Comparison of ENCODE assay signal across 26 mouse cellular contexts in genomic region chr14:74986527-74986926, GRCm38 (mm10). TPM values are rescaled to one million over a fixed set of nuclear protein-coding genes. Genes with fewer than 3 reads are reported as not detected.
"Had no signal": no experiment of that assay in that cellular context is flagged by ENCODE, and none has a peak within 500 bp of the region (broad histone marks: within the 10 kb centered on the region; RNA-seq: fewer than 3 reads in every experiment).

No protein-coding gene starts in this region.

- H3K9ac ChIP-seq: heart, embryonic 13.5 days; heart, embryonic 15.5 days; hindbrain, embryonic 13.5 days; hindbrain, embryonic 15.5 days; kidney, embryonic 15.5 days; limb, embryonic 12.5 days; liver, embryonic 13.5 days had no signal

- H3K36me3 ChIP-seq: heart, embryonic 10.5 days; heart, embryonic 13.5 days; heart, embryonic 15.5 days; hindbrain, embryonic 13.5 days; hindbrain, embryonic 15.5 days; kidney, embryonic 15.5 days; limb, embryonic 10.5 days; limb, embryonic 12.5 days; liver, embryonic 13.5 days had no signal

- H3K4me2 ChIP-seq: heart, embryonic 13.5 days; heart, embryonic 15.5 days; hindbrain, embryonic 13.5 days; hindbrain, embryonic 15.5 days; kidney, embryonic 15.5 days; limb, embryonic 12.5 days; liver, embryonic 11.5 days; liver, embryonic 13.5 days had no signal

- H3K4me1 ChIP-seq: heart, embryonic 13.5 days; heart, embryonic 15.5 days; hindbrain, embryonic 13.5 days; hindbrain, embryonic 15.5 days; kidney, embryonic 15.5 days; limb, embryonic 10.5 days; limb, embryonic 12.5 days had no signal

- H3K9me3 ChIP-seq: heart, embryonic 10.5 days; heart, embryonic 13.5 days; heart, embryonic 15.5 days; hindbrain, embryonic 13.5 days; hindbrain, embryonic 15.5 days; kidney, embryonic 15.5 days; limb, embryonic 10.5 days; limb, embryonic 12.5 days; liver, embryonic 13.5 days had no signal

- H3K27ac ChIP-seq: heart, embryonic 10.5 days; heart, embryonic 13.5 days; heart, embryonic 15.5 days; hindbrain, embryonic 13.5 days; hindbrain, embryonic 15.5 days; hindbrain, postnatal 0 days; kidney, embryonic 15.5 days; kidney, postnatal 0 days; layer of hippocampus, adult 2 months; left cerebral cortex, adult 2 months; limb, embryonic 10.5 days; limb, embryonic 12.5 days; liver, embryonic 13.5 days had no signal

- H3K4me3 ChIP-seq: heart, embryonic 10.5 days; heart, embryonic 13.5 days; heart, embryonic 15.5 days; hindbrain, embryonic 13.5 days; hindbrain, embryonic 15.5 days; kidney, embryonic 15.5 days; layer of hippocampus, adult 2 months; left cerebral cortex, adult 2 months; limb, embryonic 10.5 days; limb, embryonic 12.5 days; liver, embryonic 13.5 days had no signal

- DNase-seq: gastrocnemius, postnatal 14 days; gastrocnemius, postnatal 36 days; heart, adult 18-20 months; heart, postnatal 14 days; heart, postnatal 36 days; kidney, adult 11 months; kidney, adult 2 months; kidney, adult 9 months; kidney, postnatal 14 days; kidney, postnatal 36 days; liver; liver, embryonic 13.5 days had no signal

- ATAC-seq: hindbrain, postnatal 0 days; intestine, embryonic 16.5 days had no signal

- H3K27me3 ChIP-seq: heart, embryonic 13.5 days; heart, embryonic 15.5 days; hindbrain, embryonic 13.5 days; hindbrain, embryonic 15.5 days; kidney, embryonic 15.5 days; limb, embryonic 12.5 days; liver, embryonic 13.5 days had no signal

RNA-seq across cellular contexts. Expression of gene Rubcnl, which starts 29.3 kb away (rescaled TPM):
- polyA plus RNA-seq: liver, embryonic 11.5 days had no signal
